Mouse (Mus musculus) bone marrow macrophage, adult 2 months (primary cell): ENCODE results near the gene Msmb.
"Not testable (repeated sequence)": the region's sequence is repeated elsewhere in the genome, so short reads cannot be mapped to it uniquely, and the experiment has no call there.

Experiments
- CTCF ChIP-seq: IDR thresholded peaks from 2 replicates; pipeline ENCODE4 v1.5.1; 2012; ENCODE audit warnings: low read depth, mild to moderate bottlenecking, low read length, moderate library complexity
- POLR2A ChIP-seq: IDR thresholded peaks from 2 replicates; pipeline ENCODE4 v1.6.1; 2012; ENCODE audit warnings: mild to moderate bottlenecking, low read depth, low read length, borderline replicate concordance

DNA sequence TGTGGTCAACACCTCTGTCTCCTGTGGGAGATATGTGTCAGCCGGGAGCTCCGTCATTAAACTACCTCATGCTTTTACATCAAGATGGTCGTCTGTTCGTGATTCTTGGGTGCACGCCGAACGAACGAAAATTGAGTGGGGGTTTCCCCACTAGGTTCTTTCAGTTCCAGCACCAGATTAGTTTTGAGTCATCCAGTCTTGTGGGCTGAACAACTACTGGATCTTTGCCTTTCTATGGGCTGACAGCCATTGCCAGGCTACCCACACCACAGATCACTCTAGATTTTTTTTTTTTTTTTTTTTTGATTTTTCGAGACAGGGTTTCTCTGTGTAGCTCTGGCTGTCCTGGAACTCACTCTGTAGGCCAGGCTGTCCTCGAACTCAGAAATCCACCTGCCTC lies 29.7 kb upstream of the Msmb start:
- not testable (repeated sequence) for TF ChIP-seq CTCF, POLR2A
